Mouse (Mus musculus) hindbrain, embryonic 10.5 days (tissue): ENCODE results near the gene Golga2. TPM values are rescaled to one million over a fixed set of nuclear protein-coding genes. Genes with fewer than 3 reads are reported as not detected.

Source experiments
- DNase-seq: peaks from one replicate; pipeline ENCODE4 v3.0.0-alpha.2; 2017; ENCODE audit warnings: low spot score
- H3K27ac ChIP-seq: fragments of 300-500 bp; sonication (generic); 2 replicates; pipeline ENCODE4 v1.5.1; 2016; ENCODE audit warnings: mild to moderate bottlenecking, moderate library complexity
- H3K27me3 ChIP-seq: fragments of 300-500 bp; sonication (generic); 2 replicates; pipeline ENCODE4 v1.6.1; 2016; ENCODE audit warnings: mild to moderate bottlenecking; ENCODE audit not compliant: poor library complexity, insufficient read depth, severe bottlenecking
- H3K36me3 ChIP-seq: fragments of 300-500 bp; sonication (generic); 2 replicates; pipeline ENCODE4 v1.6.1; 2016; ENCODE audit warnings: mild to moderate bottlenecking, moderate library complexity
- H3K4me1 ChIP-seq: fragments of 300-500 bp; sonication (generic); replicated peaks from 2 replicates; pipeline ENCODE4 v1.6.1; 2016; ENCODE audit warnings: mild to moderate bottlenecking
- H3K4me3 ChIP-seq: fragments of 300-500 bp; sonication (generic); 2 replicates; pipeline ENCODE4 v1.5.1; 2016; ENCODE audit warnings: mild to moderate bottlenecking, moderate library complexity
- H3K9me3 ChIP-seq: fragments of 300-500 bp; sonication (generic); 2 replicates; pipeline ENCODE4 v1.6.1; 2016; ENCODE audit warnings: mild to moderate bottlenecking, moderate library complexity
- WGBS: fragments of 180-500 bp; shearing (Covaris S2); methylation state at CpG from one replicate; pipeline ENCODE4 v1.1.7; 2016; 5-methylcytosine and 5-hydroxymethylcytosine counted together
- polyA plus RNA-seq: library from polyadenylated mRNA; unstranded; fragments of >200 nt; fragmentation: Nextera tagmentation; extraction: Ambion mirVana; gene quantifications from 2 replicates; pipeline ENCODE4 v1.2.1, GENCODE M21; 2016

Golga2 gene
- 20.2 and 22.6 TPM in 2 replicates for polyA plus RNA-seq

DNA sequence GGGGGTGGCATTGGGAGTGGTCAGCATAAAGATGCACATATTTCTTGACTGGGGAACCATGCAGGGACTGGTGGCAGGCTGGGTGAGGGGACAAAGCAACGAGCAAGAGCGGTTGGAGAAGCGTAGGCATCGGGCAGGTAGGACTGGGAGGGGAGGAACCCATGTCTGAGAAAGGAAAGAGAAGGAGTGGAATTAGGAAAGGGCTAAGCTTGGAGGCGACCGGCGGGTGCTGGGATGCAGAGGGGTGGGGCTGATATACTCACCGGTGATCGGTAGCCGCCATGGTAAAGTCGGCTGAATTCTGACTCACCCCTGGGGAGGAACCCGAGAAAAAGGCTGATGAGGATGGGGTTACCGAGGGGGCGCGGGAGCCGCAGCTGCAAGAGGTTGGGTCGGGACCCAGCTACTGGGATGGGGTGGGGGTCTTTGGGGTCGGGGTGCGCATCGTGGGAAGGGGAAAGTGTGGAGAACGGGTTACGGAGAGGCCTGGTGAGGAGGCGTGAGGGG, at the start of gene Golga2:
Golga2 (plus strand) TSS at position 51 of the 507 bp plus-strand sequence.
- H3K9me3 ChIP-seq = no peaks in the 10 kb centered on the region
- H3K4me3 ChIP-seq = peak within 1 kb of the TSS; percentile 99
- peaks cover 43% of the 10 kb centered on the region for H3K36me3 ChIP-seq
- WGBS = under 1% methylated on average over 23 of the region's 23 CpGs
- H3K4me1 ChIP-seq = peaks cover 22% of the 10 kb centered on the region
- peak within 1 kb of the TSS; percentile 96 for H3K27ac ChIP-seq
- no peaks in the 10 kb centered on the region for H3K27me3 ChIP-seq
- peak; percentile 33 for DNase-seq

DNA sequence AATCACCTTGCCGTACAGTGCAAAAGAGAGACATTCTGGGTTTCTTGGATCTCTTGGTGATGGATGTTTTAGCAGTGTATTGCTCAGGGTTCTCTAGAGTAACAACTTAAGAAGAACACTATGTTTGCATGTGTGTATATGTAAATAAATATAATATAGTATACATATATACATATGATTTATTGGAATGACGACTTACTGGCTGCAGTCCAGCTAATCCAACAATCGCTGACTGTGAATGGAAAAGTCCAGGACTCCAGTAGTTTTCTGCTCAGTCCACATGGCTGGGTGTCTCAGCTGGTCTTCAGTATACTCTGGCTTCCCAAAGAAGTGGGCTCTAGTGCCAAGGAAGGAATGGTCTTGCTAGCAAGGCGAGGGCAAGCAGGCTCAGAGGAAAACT, 49.6 kb upstream of the Golga2 start:
- H3K4me1 ChIP-seq = peaks cover 25% of the 10 kb centered on the region
- WGBS = 47% methylated on average over 4 of the region's 4 CpGs
- peaks cover 50% of the 10 kb centered on the region for H3K36me3 ChIP-seq
- H3K27ac ChIP-seq = peak overlapping the region; percentile 92; the same call in 1 of the 2 replicates
- no peak for DNase-seq
- H3K4me3 ChIP-seq = peak overlapping the region; percentile 63
- no peaks in the 10 kb centered on the region for H3K27me3 ChIP-seq
- no peaks in the 10 kb centered on the region for H3K9me3 ChIP-seq

DNA sequence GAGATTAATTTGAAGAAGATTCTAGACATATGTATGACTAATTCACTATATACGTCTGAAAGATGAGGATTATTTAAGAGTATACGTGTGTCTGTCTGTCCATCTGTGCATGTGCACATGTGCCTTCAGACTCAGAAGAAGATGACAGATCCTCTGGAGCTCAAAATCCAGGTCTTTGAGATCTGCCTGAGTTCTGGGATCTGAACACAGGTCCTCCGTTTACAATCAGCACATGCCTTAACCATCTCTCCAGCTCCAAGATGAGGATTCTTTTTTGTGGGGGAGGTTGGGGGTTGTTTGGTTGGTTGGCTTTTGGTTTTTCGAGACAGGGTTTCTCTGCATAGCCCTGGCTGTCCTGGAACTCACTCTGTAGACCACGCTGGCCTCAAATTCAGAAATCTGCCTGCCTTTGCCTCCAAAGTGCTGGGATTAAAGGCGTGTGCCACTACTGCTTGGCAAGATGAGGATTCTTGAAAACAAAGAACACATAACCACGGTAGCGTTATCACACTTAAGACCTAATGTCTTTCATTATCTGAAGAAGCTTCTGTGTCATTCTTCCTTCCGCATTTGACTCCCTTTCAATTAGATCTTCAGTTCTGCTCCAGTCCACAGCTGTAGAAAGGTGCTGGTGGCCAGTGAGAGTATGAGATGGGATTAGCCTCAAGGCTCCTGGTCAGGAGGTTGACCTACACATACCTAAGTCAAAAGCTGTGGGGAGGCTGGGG, 48.3 kb upstream of the Golga2 start:
- Histone ChIP-seq H3K9me3 (no peaks in the 10 kb centered on the region), H3K4me3 (no peak overlapping the region), H3K36me3 (peaks cover 50% of the 10 kb centered on the region), H3K27me3 (no peaks in the 10 kb centered on the region), H3K4me1 (peaks cover 25% of the 10 kb centered on the region), H3K27ac (no peak overlapping the region)
- DNase-seq = no peak
- 95% methylated on average over 9 of the region's 9 CpGs for WGBS

DNA sequence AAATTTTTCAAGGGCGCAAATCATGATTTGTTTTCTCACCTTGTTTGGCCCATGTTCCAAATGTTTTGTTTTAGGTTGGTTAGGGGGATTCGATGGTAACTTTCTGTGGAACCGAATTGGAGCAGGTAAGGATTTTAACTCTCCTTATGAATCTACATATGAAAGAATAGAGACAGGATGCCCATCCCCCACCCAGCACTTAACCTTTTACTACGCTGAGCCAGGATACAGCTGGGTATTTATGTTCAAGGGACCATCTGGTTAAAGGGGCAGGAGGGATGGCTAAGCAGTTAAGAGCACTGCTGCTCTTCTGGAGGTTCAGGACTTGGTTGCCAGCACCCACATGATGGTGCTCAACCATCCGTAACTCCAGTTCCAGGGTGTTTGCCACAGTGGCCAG, 46.6 kb upstream of the Golga2 start:
- Histone ChIP-seq H3K27ac (no peak overlapping the region), H3K9me3 (no peaks in the 10 kb centered on the region), H3K4me3 (no peak overlapping the region), H3K4me1 (peaks cover 12% of the 10 kb centered on the region), H3K36me3 (peaks cover 56% of the 10 kb centered on the region), H3K27me3 (no peaks in the 10 kb centered on the region)
- 88% methylated on average over 5 of the region's 5 CpGs for WGBS
- DNase-seq = no peak

DNA sequence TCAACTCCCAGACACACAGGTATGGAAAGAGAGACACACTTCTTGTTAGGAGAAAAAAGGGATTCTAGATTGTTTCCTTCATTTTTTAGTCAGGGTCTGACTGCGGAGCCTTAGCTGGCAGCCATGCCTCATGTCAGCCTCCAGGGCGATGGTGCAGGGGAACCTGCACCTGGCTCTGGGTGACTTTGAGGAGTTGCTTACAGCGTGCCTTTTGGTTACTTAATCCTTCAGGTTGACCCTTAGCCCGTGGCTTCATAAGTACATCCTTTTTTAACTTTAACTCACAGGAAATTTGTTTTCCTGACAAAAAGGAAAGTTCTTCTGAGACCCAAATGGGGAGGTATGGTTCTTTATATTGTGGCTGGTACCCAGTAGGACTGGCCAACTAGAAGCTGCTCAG, 44.2 kb upstream of the Golga2 start:
- H3K4me1 ChIP-seq = peaks cover under 1% of the 10 kb centered on the region; the same call in 1 of the 2 replicates
- no peaks in the 10 kb centered on the region for H3K9me3 ChIP-seq
- no peak overlapping the region for H3K4me3 ChIP-seq
- WGBS = 93% methylated on average over 4 of the region's 4 CpGs
- H3K27me3 ChIP-seq = no peaks in the 10 kb centered on the region
- no peak for DNase-seq
- H3K36me3 ChIP-seq = peaks cover 80% of the 10 kb centered on the region
- no peak overlapping the region for H3K27ac ChIP-seq

DNA sequence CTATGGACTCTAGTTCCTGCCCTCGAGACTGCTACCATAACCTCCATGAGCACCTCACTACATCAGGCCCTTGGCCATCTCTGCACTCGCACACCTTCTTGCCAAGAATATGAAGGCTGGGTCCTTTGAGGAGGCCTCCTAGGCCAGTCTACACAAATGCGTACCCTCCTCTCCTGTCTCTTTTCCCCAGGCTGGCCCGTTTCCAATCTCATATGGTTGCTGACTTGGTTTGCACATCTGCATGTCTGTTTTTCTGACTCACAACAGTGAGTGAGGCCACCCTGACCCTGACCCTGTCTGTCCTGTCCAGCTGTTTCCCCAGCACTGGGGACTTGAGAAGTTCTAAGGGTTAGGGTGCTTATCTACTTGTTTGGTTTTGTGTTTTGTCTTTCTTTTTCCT, 40.4 kb upstream of the Golga2 start:
- H3K4me1 ChIP-seq = no peaks in the 10 kb centered on the region
- H3K36me3 ChIP-seq = peaks cover 94% of the 10 kb centered on the region
- H3K27ac ChIP-seq = no peak overlapping the region
- 90% methylated on average over 4 of the region's 4 CpGs for WGBS
- DNase-seq = no peak
- no peaks in the 10 kb centered on the region for H3K27me3 ChIP-seq
- no peak overlapping the region for H3K4me3 ChIP-seq
- no peaks in the 10 kb centered on the region for H3K9me3 ChIP-seq

DNA sequence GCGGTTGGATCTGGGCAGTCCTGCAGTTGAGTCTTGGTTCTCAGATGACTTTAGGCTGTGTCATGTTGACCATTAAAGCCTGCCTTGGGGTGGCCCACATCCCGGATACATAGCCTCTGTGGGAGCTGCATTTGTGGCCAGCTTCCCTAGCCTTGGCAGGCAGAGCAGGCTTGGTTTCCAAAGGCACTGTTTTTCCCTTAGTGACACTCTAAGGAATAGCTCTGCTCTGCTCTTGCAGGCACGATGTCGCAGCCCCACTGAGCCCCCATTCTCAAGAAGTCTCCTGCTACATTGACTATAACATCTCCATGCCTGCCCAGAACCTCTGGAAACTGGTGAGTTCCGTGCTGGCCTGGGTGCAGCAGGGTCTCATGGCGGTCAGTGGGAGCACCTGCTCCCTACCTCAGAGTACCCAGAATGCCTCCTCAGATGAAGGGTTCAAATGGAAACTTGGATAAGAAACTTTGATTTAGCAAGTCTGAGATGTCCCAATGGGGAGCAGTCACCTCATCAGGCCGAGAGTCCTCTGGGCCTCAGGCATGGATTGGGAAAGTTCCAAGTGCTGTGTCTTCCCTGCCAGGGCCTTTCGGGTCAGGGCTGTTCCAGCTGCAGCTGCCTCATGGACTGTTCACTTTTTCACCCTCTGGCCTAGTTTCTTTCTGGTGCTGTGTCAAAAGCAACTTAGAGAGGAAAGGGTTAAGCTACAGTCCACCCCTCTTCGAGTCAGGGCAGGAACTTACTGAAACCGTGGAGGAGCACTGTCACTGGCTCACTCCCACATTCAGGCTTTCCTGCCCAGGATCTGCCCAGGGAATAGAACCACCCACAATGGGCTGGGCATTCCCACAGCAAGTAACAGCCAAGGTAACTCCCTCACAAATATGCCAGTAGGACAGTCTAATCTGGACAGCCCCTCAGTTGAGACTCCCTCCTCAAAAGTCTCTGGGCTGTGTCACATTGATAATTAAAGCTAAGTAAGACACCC, 38.5 kb upstream of the Golga2 start:
- no peaks in the 10 kb centered on the region for H3K9me3 ChIP-seq
- DNase-seq = no peak
- no peaks in the 10 kb centered on the region for H3K4me1 ChIP-seq
- H3K27ac ChIP-seq = no peak overlapping the region
- H3K27me3 ChIP-seq = no peaks in the 10 kb centered on the region
- no peak overlapping the region for H3K4me3 ChIP-seq
- WGBS = 82% methylated on average over 10 of the region's 10 CpGs
- H3K36me3 ChIP-seq = peaks cover 100% of the 10 kb centered on the region

DNA sequence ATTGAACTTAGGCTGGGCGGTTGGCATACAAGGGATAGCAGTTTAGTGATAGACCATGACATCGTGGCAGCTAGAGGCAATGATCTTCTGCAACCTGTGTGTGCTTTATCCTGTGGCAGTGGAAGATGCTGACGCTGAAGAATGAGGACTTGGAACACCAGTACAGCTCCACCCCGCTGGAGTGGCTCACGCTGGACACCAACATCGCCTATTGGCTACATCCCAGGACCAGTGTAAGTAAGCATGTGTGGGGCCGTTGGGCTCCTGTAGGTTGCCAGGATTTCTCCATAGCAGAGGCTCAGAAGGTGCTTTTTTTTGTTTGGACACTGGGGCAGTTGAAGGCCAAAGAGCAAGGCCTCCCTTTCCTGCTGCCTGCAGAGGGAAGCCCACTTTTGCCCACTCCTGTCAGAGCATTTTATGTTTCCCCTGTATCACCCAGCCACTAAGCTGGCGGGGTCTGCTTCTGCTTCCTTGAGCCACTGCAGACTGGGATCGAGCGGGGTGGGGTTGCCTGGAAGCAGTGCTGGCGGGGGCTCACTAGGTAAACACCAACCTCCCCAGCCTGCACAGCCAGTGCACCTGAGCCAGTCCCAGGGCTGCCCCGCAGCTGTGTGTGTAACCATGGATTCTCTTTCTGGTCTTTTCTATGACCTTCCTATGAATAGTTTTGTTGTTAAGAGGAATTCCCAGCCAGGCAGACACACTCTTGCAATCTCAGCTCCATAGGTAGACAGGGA, 35.2 kb upstream of the Golga2 start:
- 94% methylated on average over 12 of the region's 12 CpGs for WGBS
- H3K4me1 ChIP-seq = no peaks in the 10 kb centered on the region

DNA sequence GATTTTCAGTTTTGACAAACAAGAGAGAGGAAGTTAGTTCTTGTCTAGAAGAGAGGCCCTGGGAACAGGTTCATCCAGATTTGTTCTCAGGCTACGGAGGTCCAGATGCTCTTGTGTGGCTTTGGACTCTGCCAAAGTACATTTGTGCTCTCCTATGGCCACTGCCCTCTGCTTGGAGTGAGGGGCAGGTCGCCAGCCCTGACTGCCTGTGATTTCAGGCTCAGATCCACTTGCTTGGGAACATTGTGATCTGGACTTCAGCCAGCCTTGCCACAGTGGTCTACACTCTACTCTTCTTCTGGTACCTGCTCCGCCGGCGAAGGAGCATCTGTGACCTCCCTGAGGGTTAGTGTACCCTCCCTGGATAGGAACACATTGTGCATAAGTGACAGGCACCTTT, 34.5 kb upstream of the Golga2 start:
- H3K4me1 ChIP-seq = no peaks in the 10 kb centered on the region
- H3K4me3 ChIP-seq = no peak overlapping the region
- WGBS = 97% methylated on average over 5 of the region's 5 CpGs
- H3K27ac ChIP-seq = no peak overlapping the region
- peaks cover 98% of the 10 kb centered on the region for H3K36me3 ChIP-seq
- H3K9me3 ChIP-seq = no peaks in the 10 kb centered on the region
- no peak for DNase-seq
- H3K27me3 ChIP-seq = no peaks in the 10 kb centered on the region

More for the DNA sequence above, 35.2 kb upstream of the Golga2 start:
- no peak overlapping the region for H3K27ac ChIP-seq
- no peak overlapping the region for H3K4me3 ChIP-seq
- no peaks in the 10 kb centered on the region for H3K27me3 ChIP-seq
- no peak for DNase-seq
- H3K36me3 ChIP-seq = peaks cover 98% of the 10 kb centered on the region
- no peaks in the 10 kb centered on the region for H3K9me3 ChIP-seq

DNA sequence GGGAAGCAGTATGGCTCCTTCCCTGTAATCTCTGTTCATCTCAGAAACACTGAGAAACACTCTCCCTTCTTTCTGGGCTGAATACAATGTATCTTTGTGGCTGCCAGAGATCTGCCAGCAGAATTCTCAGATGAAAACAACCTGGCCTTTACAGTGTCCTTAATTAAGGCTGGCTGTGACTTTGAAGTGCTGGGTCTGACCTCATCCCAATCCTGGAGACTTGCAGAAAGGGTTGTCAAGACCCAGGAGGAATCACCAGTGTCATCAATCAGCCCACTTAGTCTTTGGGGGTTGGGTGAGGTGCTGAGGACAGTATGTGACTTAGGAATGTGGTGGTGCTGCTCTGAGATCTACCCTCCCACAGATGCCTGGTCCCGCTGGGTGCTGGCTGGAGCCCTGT, 33.8 kb upstream of the Golga2 start:
- no peak for DNase-seq
- WGBS = 93% methylated on average over 1 of the region's 1 CpGs
- H3K9me3 ChIP-seq = no peaks in the 10 kb centered on the region
- no peaks in the 10 kb centered on the region for H3K27me3 ChIP-seq
- no peak overlapping the region for H3K4me3 ChIP-seq
- H3K27ac ChIP-seq = no peak overlapping the region
- peaks cover under 1% of the 10 kb centered on the region; the same call in 1 of the 2 replicates for H3K4me1 ChIP-seq
- peaks cover 98% of the 10 kb centered on the region for H3K36me3 ChIP-seq

DNA sequence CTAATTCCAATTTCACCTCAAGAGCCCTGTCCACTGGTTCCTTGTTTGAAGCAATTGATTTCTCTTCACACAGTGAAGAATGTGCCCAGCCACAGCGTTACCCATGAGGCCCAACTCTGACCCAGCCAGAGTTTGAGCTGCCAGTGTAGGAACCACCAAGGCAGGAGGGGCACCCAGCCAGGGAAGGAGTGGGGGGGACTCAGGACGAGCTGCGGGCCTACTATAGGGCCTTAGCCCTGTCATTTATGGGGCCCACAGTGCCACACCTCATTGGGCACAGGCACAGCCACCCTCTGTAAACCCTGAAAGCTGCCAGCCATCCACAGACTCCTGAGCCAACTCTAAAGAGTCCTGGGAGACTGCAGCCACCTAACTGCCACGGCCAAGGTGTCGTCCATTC, 32.6 kb upstream of the Golga2 start:
- Histone ChIP-seq H3K36me3 (peaks cover 90% of the 10 kb centered on the region), H3K4me3 (no peak overlapping the region), H3K27ac (no peak overlapping the region), H3K4me1 (peaks cover 12% of the 10 kb centered on the region), H3K9me3 (no peaks in the 10 kb centered on the region), H3K27me3 (no peaks in the 10 kb centered on the region)
- DNase-seq = no peak
- 87% methylated on average over 5 of the region's 5 CpGs for WGBS

DNA sequence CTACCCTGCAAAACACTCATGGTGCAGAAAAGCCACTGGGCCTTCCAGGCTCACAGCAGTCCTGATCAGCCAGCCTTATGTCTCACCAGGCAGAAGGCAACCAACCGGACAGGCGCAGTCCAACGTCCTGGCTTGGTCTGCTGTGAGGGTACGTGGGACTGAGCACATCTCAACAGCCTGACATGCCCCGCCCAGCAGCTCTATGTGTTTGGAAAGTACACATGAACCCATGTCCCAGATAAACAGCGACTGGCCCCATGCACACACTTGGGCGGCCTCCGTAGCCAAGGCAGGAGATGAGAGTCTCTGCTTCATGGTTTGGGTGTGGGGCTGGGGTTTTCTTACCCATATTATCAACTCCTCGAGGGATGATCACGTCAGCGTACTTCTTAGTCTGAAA, 30.9 kb upstream of the Golga2 start:
- WGBS = 94% methylated on average over 11 of the region's 11 CpGs

More for the DNA sequence above, 30.9 kb upstream of the Golga2 start:
- Histone ChIP-seq H3K27me3 (no peaks in the 10 kb centered on the region), H3K9me3 (no peaks in the 10 kb centered on the region), H3K27ac (no peak overlapping the region), H3K36me3 (peaks cover 73% of the 10 kb centered on the region), H3K4me3 (no peak overlapping the region), H3K4me1 (peaks cover 23% of the 10 kb centered on the region)
- no peak for DNase-seq
